Mouse (Mus musculus): ENCODE measurements around the gene Rtl5.

DNA sequence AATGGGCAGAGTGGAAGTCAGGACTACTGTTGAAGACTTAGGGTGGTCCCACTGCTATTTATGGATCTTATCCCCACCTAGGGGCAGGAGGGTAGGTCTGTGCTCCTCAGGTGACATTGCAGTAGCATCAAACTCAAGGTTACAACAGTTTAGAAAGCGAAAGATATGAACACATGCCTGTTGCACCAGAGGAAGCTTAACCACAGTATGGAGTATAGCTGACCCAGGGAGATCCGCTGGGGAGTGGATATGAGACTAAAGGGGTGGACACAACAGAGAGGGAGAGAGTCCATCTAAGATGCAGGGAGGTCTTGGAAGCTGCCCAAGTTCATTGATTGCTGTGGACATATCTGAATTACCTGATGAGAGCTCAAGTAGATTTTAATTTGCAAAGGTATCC, 17.7 kb downstream of the Rtl5 start:
- TF ChIP-seq CTCF (IDR thresholded peaks at IDR 0.05; ENCODE audit: control insufficient read depth, insufficient read depth, insufficient read length) (no peak), MAX (IDR thresholded peaks at IDR 0.05) (no peak), MYOG (IDR thresholded peaks at IDR 0.05; ENCODE audit: control insufficient read depth, extremely low read depth, insufficient read length) (no peak), USF1 (IDR thresholded peaks at IDR 0.05; ENCODE audit: low read depth) (no peak)

Data from C2C12 (cell line).